ENCODE assay signal across 18 mouse cellular contexts in the genomic region with DNA sequence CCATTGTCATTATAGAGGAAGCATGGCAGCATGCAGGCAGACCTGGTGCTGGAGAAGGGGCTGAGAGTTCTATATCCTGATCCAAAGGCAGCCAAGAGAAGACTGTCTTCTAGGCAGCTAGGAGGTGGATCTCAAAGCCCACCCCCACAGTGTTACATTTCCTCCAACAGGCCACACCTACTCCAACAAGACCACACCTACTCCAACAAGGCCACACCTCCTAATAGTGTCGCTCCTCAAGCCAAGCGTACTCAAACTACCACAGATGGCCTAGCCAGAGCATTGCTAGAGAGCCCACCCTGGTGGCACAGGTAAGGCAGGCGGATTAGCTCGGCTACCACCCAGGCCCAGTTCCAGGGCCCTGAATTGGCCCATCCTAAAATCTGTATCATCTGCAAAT. TPM values are rescaled to one million over a fixed set of nuclear protein-coding genes. Genes with fewer than 3 reads are reported as not detected.
"Had no signal": no experiment of that assay in that cellular context is flagged by ENCODE, and none has a peak within 500 bp of the region (broad histone marks: within the 10 kb centered on the region; RNA-seq: fewer than 3 reads in every experiment).

No protein-coding gene starts in this region.

- H3K9me3 ChIP-seq: lung, embryonic 15.5 days; megakaryocyte, embryonic 14.5 days; midbrain, embryonic 13.5 days; midbrain, embryonic 15.5 days; neural tube, embryonic 12.5 days; stomach, embryonic 15.5 days had no signal

- H3K4me3 ChIP-seq: lung, embryonic 15.5 days; megakaryocyte, embryonic 14.5 days; midbrain, embryonic 13.5 days; midbrain, embryonic 15.5 days; neural tube, embryonic 12.5 days; stomach, embryonic 15.5 days had no signal

- DNase-seq: lung, postnatal 14 days; lung, postnatal 36 days; right cerebral cortex, postnatal 14 days; thymus, adult 2 months; thymus, postnatal 25 days had no signal

- H3K27ac ChIP-seq: lung, embryonic 15.5 days; macrophage; midbrain, embryonic 13.5 days; midbrain, embryonic 15.5 days; neural tube, embryonic 12.5 days; stomach, embryonic 15.5 days; stomach, postnatal 0 days had no signal

- H3K4me2 ChIP-seq: lung, embryonic 15.5 days; midbrain, embryonic 11.5 days; midbrain, embryonic 13.5 days; midbrain, embryonic 15.5 days; neural tube, embryonic 12.5 days; stomach, embryonic 15.5 days had no signal

- ATAC-seq: lung, postnatal 0 days; midbrain, embryonic 15.5 days had no signal

- H3K9ac ChIP-seq: lung, embryonic 15.5 days; midbrain, embryonic 13.5 days; midbrain, embryonic 15.5 days; neural tube, embryonic 12.5 days; stomach, embryonic 15.5 days had no signal

- H3K27me3 ChIP-seq: lung, embryonic 15.5 days; midbrain, embryonic 13.5 days; midbrain, embryonic 15.5 days; neural tube, embryonic 12.5 days; stomach, embryonic 15.5 days had no signal

- H3K36me3 ChIP-seq: lung, embryonic 15.5 days; midbrain, embryonic 13.5 days; midbrain, embryonic 15.5 days; neural tube, embryonic 12.5 days; stomach, embryonic 15.5 days had no signal

- H3K4me1 ChIP-seq: lung, embryonic 15.5 days; midbrain, embryonic 15.5 days; neural tube, embryonic 12.5 days had no signal

RNA-seq across cellular contexts. Expression of gene Osbp2, which starts 28.4 kb away (rescaled TPM):
- total RNA-seq: megakaryocyte progenitor cell, adult 5-6 weeks; monocyte, adult 5-6 weeks; neutrophil, adult 5-6 weeks had no signal

RNA-seq across cellular contexts. Expression of gene 4921536K21Rik, which starts 59.6 kb away (rescaled TPM):
- total RNA-seq: megakaryocyte progenitor cell, adult 5-6 weeks; monocyte, adult 5-6 weeks had no signal
